Mouse (Mus musculus) midbrain, embryonic 15.5 days (tissue): Measurements from ENCODE around the gene Cit. TPM values are rescaled to one million over a fixed set of nuclear protein-coding genes. Genes with fewer than 3 reads are reported as not detected.
"Not testable (repeated sequence)": the region's sequence is repeated elsewhere in the genome, so short reads cannot be mapped to it uniquely, and the experiment has no call there.

Experiments
- ATAC-seq: fragments of 200-750 bp; cut with Nextera tagmentation; replicated peaks from 2 replicates; pipeline ENCODE4 v1.8.0; 2017; ENCODE audit warnings: moderate TSS enrichment
- H3K27ac ChIP-seq: fragments of 300-500 bp; sonication (generic); 2 replicates; pipeline ENCODE4 v1.5.1; 2015; ENCODE audit warnings: mild to moderate bottlenecking, inconsistent platforms
- H3K27me3 ChIP-seq: fragments of 300-500 bp; sonication (generic); replicated peaks from 2 replicates; pipeline ENCODE4 v1.6.1; 2015; ENCODE audit warnings: inconsistent platforms
- H3K36me3 ChIP-seq: fragments of 300-500 bp; sonication (generic); replicated peaks from 2 replicates; pipeline ENCODE4 v1.6.1; 2015; ENCODE audit warnings: inconsistent platforms
- H3K4me1 ChIP-seq: fragments of 300-500 bp; sonication (generic); 2 replicates; pipeline ENCODE4 v1.6.1; 2015; ENCODE audit warnings: inconsistent platforms
- H3K4me2 ChIP-seq: fragments of 300-500 bp; sonication (generic); 2 replicates; pipeline ENCODE4 v1.6.1; 2015; ENCODE audit warnings: inconsistent platforms, mild to moderate bottlenecking, moderate library complexity
- H3K4me3 ChIP-seq: fragments of 300-500 bp; sonication (generic); 2 replicates; pipeline ENCODE4 v1.5.1; 2015; ENCODE audit warnings: mild to moderate bottlenecking, inconsistent platforms
- H3K9ac ChIP-seq: fragments of 300-500 bp; sonication (generic); 2 replicates; pipeline ENCODE4 v1.6.1; 2015; ENCODE audit warnings: mild to moderate bottlenecking, inconsistent platforms
- H3K9me3 ChIP-seq: fragments of 300-500 bp; sonication (generic); 2 replicates; pipeline ENCODE4 v1.6.1; 2016; ENCODE audit warnings: inconsistent platforms
- WGBS: fragments of 180-500 bp; shearing (Covaris S2); methylation state at CpG from one replicate; pipeline ENCODE4 v1.1.7; 2015; ENCODE audit warnings: mixed read lengths; 5-methylcytosine and 5-hydroxymethylcytosine counted together
- polyA plus RNA-seq: library from polyadenylated mRNA; unstranded; fragments of >200 nt; fragmentation: Nextera tagmentation; extraction: Ambion mirVana; gene quantifications from 2 replicates; pipeline ENCODE4 v1.2.1, GENCODE M21; 2015

Gene Cit
- polyA plus RNA-seq, result 25.8 and 26.9 TPM in 2 replicates

DNA sequence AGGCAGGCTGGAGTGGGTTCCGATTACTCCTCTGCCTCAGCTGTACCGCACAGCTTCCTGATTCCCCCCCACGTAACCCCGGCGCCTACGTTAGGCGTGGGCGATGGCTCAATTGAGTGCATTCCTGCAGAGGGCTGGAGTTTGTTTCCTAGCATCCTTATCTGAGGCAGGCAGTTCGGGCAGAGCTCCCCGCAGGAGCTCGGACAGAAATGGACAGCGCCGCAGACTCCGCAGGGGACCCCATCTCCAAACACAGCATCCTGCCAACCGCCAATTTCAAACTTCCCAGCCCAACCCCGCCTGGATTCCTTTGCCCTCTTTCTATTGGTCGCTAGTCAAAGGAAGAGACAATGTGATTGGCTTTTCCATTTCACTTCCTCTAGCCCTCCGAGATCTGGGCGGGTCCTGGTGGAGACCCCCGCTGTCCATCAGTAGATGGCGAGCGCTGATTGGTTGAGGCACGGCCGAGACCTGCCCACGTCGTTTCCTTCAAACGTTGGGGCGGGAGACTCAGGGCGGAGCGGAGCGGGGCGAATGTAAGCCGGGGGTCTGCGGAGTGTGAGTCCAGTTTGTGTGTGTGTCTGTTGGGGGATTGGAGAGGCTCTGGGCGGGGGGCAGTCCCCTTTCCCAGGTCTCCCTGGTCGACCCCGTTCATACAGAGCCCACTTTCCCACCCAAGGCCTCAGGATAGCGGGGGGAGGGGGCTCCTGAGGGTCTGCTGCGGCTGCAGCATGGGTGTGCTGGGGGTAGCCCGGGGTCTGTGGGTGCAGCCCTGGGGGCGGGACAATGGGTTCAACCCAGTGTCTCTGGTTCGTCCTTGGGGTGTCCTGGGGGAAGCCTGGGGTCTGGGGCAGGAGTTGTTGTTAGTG lies at the start of gene Cit:
Cit (plus strand) TSS at position 513 of the 869 bp plus-strand sequence.
- H3K4me1 ChIP-seq, result peaks cover 16% of the 10 kb centered on the region
- ATAC-seq, result peak; percentile 100
- no peaks in the 10 kb centered on the region for H3K36me3 ChIP-seq
- H3K4me3 ChIP-seq, result peak within 1 kb of the TSS; percentile 44
- no peaks in the 10 kb centered on the region for H3K27me3 ChIP-seq
- no peak within 1 kb of the TSS for H3K27ac ChIP-seq
- WGBS, result under 1% methylated on average over 42 of the region's 42 CpGs
- no peaks in the 10 kb centered on the region for H3K9me3 ChIP-seq
- H3K4me2 ChIP-seq, result peak within 1 kb of the TSS; percentile 88
- peak within 1 kb of the TSS; percentile 20; the same call in 1 of the 2 replicates for H3K9ac ChIP-seq

DNA sequence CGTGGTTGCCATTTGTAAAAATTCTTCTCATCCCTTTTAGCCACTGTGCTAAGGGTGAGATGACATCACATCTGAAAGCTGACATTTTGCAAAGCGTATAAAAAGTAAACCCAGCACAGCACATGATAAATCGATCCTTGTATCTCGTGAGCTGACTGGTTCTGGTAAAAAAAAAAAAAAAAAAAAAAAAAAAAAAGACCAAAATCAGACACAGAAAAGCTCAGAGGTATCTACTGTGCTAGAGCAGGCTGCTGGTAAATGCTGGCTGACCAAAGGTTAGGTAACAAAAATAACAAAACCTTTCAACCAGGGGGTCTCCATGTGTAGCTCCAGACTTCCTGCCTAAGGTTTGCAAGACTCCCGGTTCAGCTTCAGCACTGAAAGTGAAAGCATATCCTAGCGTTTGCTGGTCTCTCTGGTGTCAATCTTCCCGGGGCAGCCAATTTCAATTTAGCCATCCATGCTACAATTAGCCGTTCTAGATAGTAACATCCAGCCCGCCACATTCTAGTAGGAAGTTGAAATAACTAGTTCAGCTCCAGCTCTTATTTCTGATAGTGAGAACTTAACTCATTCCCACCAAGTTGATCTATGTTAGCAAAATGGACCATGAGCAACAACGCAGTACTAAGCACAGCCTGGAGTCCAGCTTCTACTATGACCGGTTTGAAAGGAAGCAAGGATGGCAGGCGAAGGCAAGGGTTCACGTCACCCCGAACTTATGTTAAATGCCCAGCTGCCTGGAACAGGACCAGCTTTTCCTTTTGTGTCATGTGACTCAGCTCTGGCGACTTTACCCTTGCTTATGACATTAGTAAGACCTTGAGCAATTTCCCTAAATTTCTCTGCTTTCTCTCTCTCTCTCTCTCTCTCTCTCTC lies 45.8 kb upstream of the Cit start:
- H3K27me3 ChIP-seq, result no peaks in the 10 kb centered on the region
- H3K4me3 ChIP-seq, result no peak overlapping the region
- no peaks in the 10 kb centered on the region for H3K36me3 ChIP-seq
- no peak for ATAC-seq
- no peak overlapping the region for H3K27ac ChIP-seq
- H3K4me2 ChIP-seq, result peak overlapping the region; percentile 25
- H3K4me1 ChIP-seq, result peaks cover 9% of the 10 kb centered on the region
- no peaks in the 10 kb centered on the region for H3K9me3 ChIP-seq
- whole genome bisulfite sequencing, result 66% methylated on average over 15 of the region's 15 CpGs
- no peak overlapping the region for H3K9ac ChIP-seq

DNA sequence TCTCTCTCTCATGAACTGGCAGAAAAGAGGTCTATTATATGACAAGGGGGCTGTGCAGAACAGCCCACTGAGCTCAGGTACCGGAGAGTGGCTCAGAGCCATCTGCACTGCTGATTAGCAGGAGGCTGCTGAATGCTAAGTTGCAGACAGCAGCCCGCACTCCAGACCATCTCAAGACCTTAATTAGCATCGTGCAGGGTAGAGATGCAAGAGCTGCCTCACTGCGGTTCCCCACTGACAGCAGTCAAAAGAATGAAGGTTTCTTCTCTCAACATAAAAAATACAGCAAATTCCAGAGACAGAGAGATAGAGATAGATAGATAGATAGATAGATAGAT lies 45.2 kb upstream of the Cit start:
- no peaks in the 10 kb centered on the region for H3K9me3 ChIP-seq
- peaks cover 9% of the 10 kb centered on the region for H3K4me1 ChIP-seq
- no peak overlapping the region for H3K27ac ChIP-seq
- H3K4me3 ChIP-seq, result no peak overlapping the region
- H3K36me3 ChIP-seq, result no peaks in the 10 kb centered on the region
- peak overlapping the region; percentile 25 for H3K4me2 ChIP-seq
- H3K9ac ChIP-seq, result no peak overlapping the region
- H3K27me3 ChIP-seq, result no peaks in the 10 kb centered on the region
- WGBS, result 20% methylated on average over 4 of the region's 4 CpGs
- no peak for ATAC-seq

DNA sequence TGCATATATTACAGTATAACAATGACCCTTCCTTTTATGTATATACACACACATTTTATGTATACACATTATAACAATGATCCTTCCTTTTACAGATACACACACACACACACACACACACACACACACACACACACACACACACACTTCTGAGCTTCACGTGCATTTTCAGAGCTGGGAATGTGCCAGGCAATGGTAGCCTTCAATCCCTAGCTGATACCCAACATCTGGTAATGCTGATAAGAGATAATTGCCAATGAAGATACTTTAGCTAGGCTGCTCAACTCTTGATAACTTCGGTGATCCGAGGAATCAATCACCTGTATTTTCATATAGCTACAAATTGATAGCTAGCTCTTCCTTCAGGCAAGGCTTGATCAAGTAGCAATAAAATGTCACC lies 32.8 kb upstream of the Cit start:
- ATAC-seq, result no peak
- H3K9me3 ChIP-seq, result no peaks in the 10 kb centered on the region
- H3K4me3 ChIP-seq, result no peak overlapping the region
- no peak overlapping the region for H3K27ac ChIP-seq
- no peaks in the 10 kb centered on the region for H3K27me3 ChIP-seq
- no peaks in the 10 kb centered on the region for H3K4me1 ChIP-seq
- 93% methylated on average over 3 of the region's 3 CpGs for WGBS
- H3K36me3 ChIP-seq, result no peaks in the 10 kb centered on the region
- no peak overlapping the region for H3K4me2 ChIP-seq
- H3K9ac ChIP-seq, result no peak overlapping the region

DNA sequence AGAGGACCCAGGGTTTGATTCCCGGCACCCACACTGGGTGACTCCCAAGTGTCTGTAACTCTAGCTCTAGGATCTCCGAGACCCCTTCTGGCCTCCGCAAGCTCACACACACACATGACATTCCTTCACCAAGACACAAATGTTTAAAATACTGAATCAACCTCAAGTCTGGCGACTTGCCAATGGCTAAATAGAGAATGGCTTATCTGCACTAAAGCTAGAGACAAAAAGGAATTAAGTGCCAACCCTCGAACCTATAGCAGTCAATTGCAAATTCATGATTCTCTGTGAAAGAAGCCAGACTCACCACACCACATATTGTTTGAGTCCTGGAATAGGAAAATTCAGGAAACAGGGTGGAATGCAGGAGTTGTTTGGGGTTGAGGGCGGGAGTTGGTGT lies 28.1 kb upstream of the Cit start:
- no peaks in the 10 kb centered on the region for H3K27me3 ChIP-seq
- no peak overlapping the region for H3K4me3 ChIP-seq
- 68% methylated on average over 6 of the region's 6 CpGs for WGBS
- no peak overlapping the region for H3K9ac ChIP-seq
- no peak overlapping the region for H3K27ac ChIP-seq
- no peak for ATAC-seq
- H3K4me1 ChIP-seq, result no peaks in the 10 kb centered on the region
- H3K4me2 ChIP-seq, result no peak overlapping the region
- H3K9me3 ChIP-seq, result no peaks in the 10 kb centered on the region
- H3K36me3 ChIP-seq, result no peaks in the 10 kb centered on the region

DNA sequence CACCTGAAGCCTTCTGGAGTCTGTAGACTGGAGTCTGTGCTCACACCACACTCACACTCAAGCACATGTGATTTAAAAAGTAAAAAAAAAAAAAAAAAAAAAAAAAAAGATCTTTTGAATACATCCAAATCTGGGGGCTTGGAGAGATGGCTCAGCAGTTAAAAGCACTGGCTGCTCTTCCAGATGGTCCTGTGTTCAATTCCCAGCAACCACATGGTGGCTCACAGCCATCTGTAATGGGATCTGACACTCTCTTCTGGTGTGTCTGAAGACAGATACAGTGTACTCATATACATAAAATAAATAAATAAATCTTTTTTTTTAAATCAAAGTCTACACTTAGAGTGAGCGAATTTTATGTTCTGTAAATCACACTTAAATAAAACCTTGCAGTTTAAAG lies 27.4 kb upstream of the Cit start:
- H3K27me3 ChIP-seq, H3K9me3 ChIP-seq, H3K4me1 ChIP-seq, H3K27ac ChIP-seq, H3K9ac ChIP-seq, H3K4me2 ChIP-seq, H3K36me3 ChIP-seq, ATAC-seq, H3K4me3 ChIP-seq: not testable (repeated sequence)
- WGBS, result 93% methylated on average over 1 of the region's 1 CpGs

DNA sequence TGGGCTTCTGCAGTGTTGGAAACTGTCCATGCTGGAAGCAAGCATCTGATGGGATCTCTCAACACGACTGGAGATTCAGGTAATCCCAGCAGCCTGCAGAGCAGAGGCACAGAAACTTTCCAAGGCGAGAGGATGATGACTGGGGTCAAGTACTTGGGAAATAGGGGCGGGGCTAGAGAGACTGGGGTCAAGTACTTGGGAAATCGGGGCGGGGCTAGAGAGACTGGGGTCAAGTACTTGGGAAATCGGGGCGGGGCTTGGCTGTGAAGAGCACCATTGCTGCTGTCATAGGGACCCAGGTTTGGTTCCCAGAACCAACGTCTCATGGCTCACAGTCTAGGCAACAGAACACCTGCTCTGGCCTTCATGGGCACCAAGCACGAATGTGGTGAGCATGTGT lies 25.1 kb upstream of the Cit start:
- Histone ChIP-seq H3K4me2 (no peak overlapping the region), H3K27me3 (no peaks in the 10 kb centered on the region), H3K4me3 (no peak overlapping the region), H3K9me3 (no peaks in the 10 kb centered on the region), H3K27ac (no peak overlapping the region), H3K36me3 (no peaks in the 10 kb centered on the region), H3K9ac (no peak overlapping the region), H3K4me1 (no peaks in the 10 kb centered on the region)
- WGBS, result 82% methylated on average over 9 of the region's 9 CpGs
- ATAC-seq, result no peak

DNA sequence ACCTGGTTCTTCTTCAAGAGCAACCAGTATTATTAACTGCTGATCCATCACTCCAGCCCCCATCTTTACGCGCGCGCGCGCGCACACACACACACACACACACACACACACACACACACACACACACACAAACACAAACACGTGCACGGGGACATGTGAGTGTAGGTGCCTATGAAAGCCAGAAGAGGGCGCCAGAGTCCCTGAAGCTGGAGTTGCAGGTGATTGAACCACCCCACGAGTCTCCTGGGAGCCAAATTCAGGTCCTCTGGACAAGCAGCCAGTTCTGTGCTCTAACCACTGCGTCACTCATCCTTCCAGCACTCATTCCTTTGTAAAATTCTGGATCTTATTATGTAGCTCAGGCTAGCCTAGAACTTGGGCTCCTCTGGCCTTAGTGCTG lies 23.9 kb upstream of the Cit start:
- no peaks in the 10 kb centered on the region for H3K27me3 ChIP-seq
- no peaks in the 10 kb centered on the region for H3K4me1 ChIP-seq
- H3K9me3 ChIP-seq, result no peaks in the 10 kb centered on the region
- H3K9ac ChIP-seq, result no peak overlapping the region
- ATAC-seq, result no peak
- H3K27ac ChIP-seq, result no peak overlapping the region
- H3K4me3 ChIP-seq, result no peak overlapping the region
- no peaks in the 10 kb centered on the region for H3K36me3 ChIP-seq
- no peak overlapping the region for H3K4me2 ChIP-seq
- WGBS, result 92% methylated on average over 12 of the region's 12 CpGs

DNA sequence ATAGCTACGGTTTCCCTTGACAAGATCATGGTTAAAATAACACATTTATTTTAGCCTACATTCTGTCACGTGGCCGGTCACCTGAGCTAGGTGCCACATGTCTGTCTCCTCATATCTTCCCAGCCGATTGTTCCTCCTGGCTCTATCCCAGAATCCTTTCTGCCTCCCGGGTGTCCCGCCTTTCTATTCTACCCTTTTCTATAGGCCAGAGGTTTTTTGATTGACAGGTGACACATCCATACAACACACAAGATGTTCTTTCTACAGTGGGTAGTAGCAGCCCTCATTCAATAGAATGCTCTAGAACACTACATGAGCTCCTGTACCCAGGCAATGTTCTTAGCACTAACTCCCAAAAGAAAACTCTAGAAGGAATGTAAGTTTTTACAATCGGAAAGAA lies 23.2 kb upstream of the Cit start:
- H3K9ac ChIP-seq, result no peak overlapping the region
- no peaks in the 10 kb centered on the region for H3K27me3 ChIP-seq
- H3K27ac ChIP-seq, result no peak overlapping the region
- no peak for ATAC-seq
- no peak overlapping the region for H3K4me3 ChIP-seq
- H3K4me2 ChIP-seq, result no peak overlapping the region
- H3K4me1 ChIP-seq, result no peaks in the 10 kb centered on the region
- WGBS, result 91% methylated on average over 7 of the region's 7 CpGs
- no peaks in the 10 kb centered on the region for H3K36me3 ChIP-seq
- no peaks in the 10 kb centered on the region for H3K9me3 ChIP-seq

DNA sequence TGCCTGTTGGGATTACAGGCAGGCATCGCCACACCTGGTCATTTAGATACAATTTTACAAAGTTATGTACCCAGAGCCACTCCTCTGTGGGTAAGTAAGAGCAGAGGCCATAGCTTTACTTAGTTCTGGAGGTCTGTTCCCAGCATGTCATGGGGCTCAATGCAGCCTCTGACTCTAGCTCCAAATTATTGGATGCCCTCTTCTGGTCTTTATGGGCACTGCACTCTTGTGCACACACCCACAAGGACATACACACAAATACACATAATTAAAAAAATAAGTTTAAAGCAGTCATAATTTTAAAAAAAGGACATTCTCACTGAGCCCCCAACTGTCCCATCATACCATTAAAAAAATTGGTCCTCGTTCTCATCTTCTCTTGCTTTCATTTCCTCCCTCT lies 12.3 kb upstream of the Cit start:
- no peak overlapping the region for H3K4me2 ChIP-seq
- no peaks in the 10 kb centered on the region for H3K9me3 ChIP-seq
- no peak overlapping the region for H3K9ac ChIP-seq
- no peak overlapping the region for H3K27ac ChIP-seq
- WGBS, result 95% methylated on average over 2 of the region's 2 CpGs
- H3K27me3 ChIP-seq, result no peaks in the 10 kb centered on the region
- no peak overlapping the region for H3K4me3 ChIP-seq
- no peaks in the 10 kb centered on the region for H3K4me1 ChIP-seq
- no peak for ATAC-seq
- H3K36me3 ChIP-seq, result no peaks in the 10 kb centered on the region

DNA sequence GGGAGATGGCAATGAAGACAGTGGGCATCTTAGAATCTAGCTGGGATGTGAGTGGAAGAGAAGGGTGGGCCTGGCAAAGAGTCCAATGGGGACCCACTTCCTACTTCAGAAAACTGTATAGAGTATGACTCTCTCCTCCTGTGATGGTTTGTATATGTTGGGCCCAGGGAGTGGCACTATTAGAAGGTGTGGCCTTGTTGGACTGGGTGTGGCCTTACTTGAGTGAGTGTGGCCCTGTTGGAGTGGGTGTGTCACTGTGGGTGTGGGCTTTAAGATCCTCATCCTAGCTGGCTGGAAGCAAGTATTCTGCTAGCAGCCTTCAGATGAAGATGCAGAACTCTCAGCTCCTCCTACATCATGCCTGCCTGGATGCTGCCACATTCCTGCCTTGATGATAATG lies 11.3 kb upstream of the Cit start:
- not testable (repeated sequence) for H3K4me3 ChIP-seq, H3K27ac ChIP-seq, H3K9ac ChIP-seq, H3K4me2 ChIP-seq, H3K36me3 ChIP-seq, H3K4me1 ChIP-seq, H3K9me3 ChIP-seq, ATAC-seq, H3K27me3 ChIP-seq

DNA sequence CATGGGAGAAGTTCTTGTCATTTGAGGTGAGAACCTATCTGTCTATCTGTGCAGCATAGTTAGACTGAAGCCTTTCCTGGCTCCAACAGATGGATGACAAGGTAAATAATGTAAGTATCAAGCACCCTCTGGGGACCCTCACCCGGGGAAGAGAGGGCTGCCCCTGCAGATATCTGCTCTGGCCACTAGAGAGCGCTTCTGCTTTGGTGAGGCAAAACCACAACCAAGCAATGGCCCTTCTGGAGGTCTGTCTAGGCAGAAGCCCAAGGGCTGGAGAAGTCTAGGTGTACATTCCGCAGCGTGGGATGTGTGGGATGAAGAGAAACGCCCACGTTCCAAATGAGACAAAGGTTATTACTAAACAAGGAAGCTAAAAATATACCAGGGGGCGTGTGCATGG lies 9.8 kb upstream of the Cit start:
- no peak overlapping the region for H3K4me3 ChIP-seq
- H3K27me3 ChIP-seq, result no peaks in the 10 kb centered on the region
- no peaks in the 10 kb centered on the region for H3K4me1 ChIP-seq
- no peak overlapping the region for H3K9ac ChIP-seq
- no peak for ATAC-seq
- H3K9me3 ChIP-seq, result no peaks in the 10 kb centered on the region
- H3K36me3 ChIP-seq, result no peaks in the 10 kb centered on the region
- no peak overlapping the region for H3K4me2 ChIP-seq
- WGBS, result 62% methylated on average over 7 of the region's 7 CpGs
- H3K27ac ChIP-seq, result no peak overlapping the region

DNA sequence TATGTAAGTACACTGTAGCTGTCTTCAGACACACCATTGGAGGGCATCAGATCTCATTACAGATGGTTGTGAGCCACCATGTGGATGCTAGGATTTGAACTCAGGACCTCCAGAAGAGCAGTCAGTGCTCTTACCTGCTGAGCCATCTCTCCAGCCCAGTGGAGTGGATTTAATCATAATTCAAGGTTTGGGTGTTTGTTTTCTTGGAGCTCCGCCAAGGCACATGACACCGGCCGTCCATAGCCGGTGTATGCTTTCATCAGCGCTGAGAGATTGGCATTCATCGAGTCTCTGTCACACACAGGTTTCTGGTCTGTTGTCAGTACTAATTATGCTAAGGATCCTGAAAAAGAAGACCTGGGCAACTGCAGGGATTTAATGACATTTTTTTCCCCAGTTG lies 7.0 kb upstream of the Cit start:
- Histone ChIP-seq H3K36me3 (no peaks in the 10 kb centered on the region), H3K9me3 (no peaks in the 10 kb centered on the region), H3K27ac (no peak overlapping the region), H3K27me3 (no peaks in the 10 kb centered on the region), H3K4me1 (no peaks in the 10 kb centered on the region), H3K4me3 (no peak overlapping the region), H3K9ac (no peak overlapping the region), H3K4me2 (no peak overlapping the region)
- 65% methylated on average over 6 of the region's 6 CpGs for WGBS
- no peak for ATAC-seq
